Mouse (Mus musculus) C2C12 (cell line): ENCODE data around the gene Rhbdd2.

Experiments used
- CEBPB ChIP-seq: IDR thresholded peaks from one replicate; pipeline ENCODE4 v1.6.1; 2011; ENCODE audit warnings: low read depth, mild to moderate bottlenecking, control low read depth, moderate library complexity
- CTCF ChIP-seq: IDR thresholded peaks from one replicate; pipeline ENCODE4 v1.5.1; 2011; ENCODE audit not compliant: control insufficient read depth, insufficient read depth, insufficient read length
- MAX ChIP-seq: IDR thresholded peaks from one replicate; pipeline ENCODE4 v1.6.1; 2011; ENCODE audit warnings: mild to moderate bottlenecking, control low read depth

GRCm38 (mm10) chr5:135642686-135643551, 10.5 kb downstream of the Rhbdd2 start:
- TF ChIP-seq CEBPB (no peak), CTCF (no peak), MAX (no peak)
